Mouse (Mus musculus): ENCODE results near the gene Oit1. TPM values are rescaled to one million over a fixed set of nuclear protein-coding genes. Genes with fewer than 3 reads are reported as not detected.

Gene Oit1
- polyA plus RNA-seq, 1 experiment from 2014 or later = 2.6 TPM

- 8% methylated on average over 9 of the region's 9 CpGs for WGBS
- no peaks in the 10 kb centered on the region for H3K9me3 ChIP-seq (ENCODE audit: low read length)
- DNase-seq (ENCODE audit: low spot score) = peak; percentile 81
- peak overlapping the region; percentile 54; the same call in 1 of the 2 replicates for H3K27ac ChIP-seq (ENCODE audit: low read length)
- no peaks in the 10 kb centered on the region for H3K27me3 ChIP-seq (replicated peaks; ENCODE audit: insufficient read depth, low read length)
- H3K4me1 ChIP-seq (ENCODE audit: insufficient read depth, low read depth, low read length) = 0 out of 2 replicates have a peak, but pooled peaks cover 5% of the 10 kb centered on the region
- TF ChIP-seq EP300 (IDR thresholded peaks at IDR 0.05) = peak; percentile 97
- TF ChIP-seq CTCF (IDR thresholded peaks at IDR 0.05) = no peak
- no peaks in the 10 kb centered on the region for H3K36me3 ChIP-seq (ENCODE audit: insufficient read depth, low read length)
- H3K4me3 ChIP-seq (ENCODE audit: low read depth, low read length) = no peak overlapping the region
- peak; percentile 83 for ATAC-seq
- H3K4me2 ChIP-seq (replicated peaks; ENCODE audit: low read depth, low read length) = peak overlapping the region; percentile 27; the same call in 1 of the 2 replicates
- no peak overlapping the region for H3K9ac ChIP-seq (replicated peaks; ENCODE audit: low read depth)
Observed at GRCm38 (mm10) chr14:8309621-8310141, 68.9 kb downstream of the Oit1 start.

GRCm38 (mm10) chr14:8308650-8309049 is 69.9 kb downstream of the Oit1 start:
- Histone ChIP-seq H3K27ac (ENCODE audit: low read length) (no peak overlapping the region), H3K36me3 (ENCODE audit: insufficient read depth, low read length) (no peaks in the 10 kb centered on the region), H3K9ac (replicated peaks; ENCODE audit: low read depth) (no peak overlapping the region), H3K4me3 (ENCODE audit: low read depth, low read length) (no peak overlapping the region), H3K9me3 (ENCODE audit: low read length) (no peaks in the 10 kb centered on the region), H3K4me2 (replicated peaks; ENCODE audit: low read depth, low read length) (no peak overlapping the region), H3K27me3 (replicated peaks; ENCODE audit: insufficient read depth, low read length) (no peaks in the 10 kb centered on the region), H3K4me1 (ENCODE audit: insufficient read depth, low read depth, low read length) (0 out of 2 replicates have a peak, but pooled peaks cover 5% of the 10 kb centered on the region)
- DNase-seq (ENCODE audit: low spot score) (no peak), ATAC-seq (no peak)
- WGBS = 75% methylated on average over 3 of the region's 3 CpGs
- TF ChIP-seq CTCF (IDR thresholded peaks at IDR 0.05) (peak; percentile 42), EP300 (IDR thresholded peaks at IDR 0.05) (no peak)

DNA sequence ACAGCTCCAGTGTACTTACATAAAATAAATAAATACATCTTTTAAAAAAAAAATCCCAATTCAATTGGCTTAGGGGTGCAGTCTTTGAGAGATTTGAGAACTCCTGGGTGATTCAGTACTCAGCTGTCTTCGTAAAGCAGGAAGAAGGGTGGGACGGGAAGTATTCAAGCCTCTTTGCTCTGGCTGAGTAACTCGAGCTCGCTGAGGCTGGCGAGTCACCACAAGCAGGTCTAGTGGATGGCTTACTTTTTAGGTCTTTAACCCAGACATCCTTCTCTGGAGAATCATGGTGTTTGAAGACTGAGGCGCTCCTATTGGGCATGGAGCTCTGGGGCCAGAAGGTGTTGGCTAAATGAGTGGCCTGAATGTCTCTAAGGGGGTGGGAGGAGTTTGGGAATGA is 71.7 kb downstream of the Oit1 start:
- Histone ChIP-seq H3K27me3 (replicated peaks; ENCODE audit: insufficient read depth, low read length) (no peaks in the 10 kb centered on the region), H3K27ac (ENCODE audit: low read length) (no peak overlapping the region), H3K4me2 (replicated peaks; ENCODE audit: low read depth, low read length) (no peak overlapping the region), H3K4me1 (ENCODE audit: insufficient read depth, low read depth, low read length) (0 out of 2 replicates have a peak, but pooled peaks cover 5% of the 10 kb centered on the region), H3K36me3 (ENCODE audit: insufficient read depth, low read length) (no peaks in the 10 kb centered on the region), H3K9me3 (ENCODE audit: low read length) (no peaks in the 10 kb centered on the region), H3K9ac (replicated peaks; ENCODE audit: low read depth) (no peak overlapping the region), H3K4me3 (ENCODE audit: low read depth, low read length) (no peak overlapping the region)
- TF ChIP-seq CTCF (IDR thresholded peaks at IDR 0.05) (no peak), EP300 (IDR thresholded peaks at IDR 0.05) (no peak)
- WGBS = 59% methylated on average over 6 of the region's 6 CpGs
- DNase-seq (ENCODE audit: low spot score) (no peak), ATAC-seq (no peak)

GRCm38 (mm10) chr14:8305014-8305413 is 73.5 kb downstream of the Oit1 start:
- H3K9me3 ChIP-seq (ENCODE audit: low read length) = no peaks in the 10 kb centered on the region
- peak; percentile 47 for ATAC-seq

GRCm38 (mm10) chr14:8304082-8304481 is 74.5 kb downstream of the Oit1 start:
- 0 out of 2 replicates have a peak, but pooled peaks cover under 1% of the 10 kb centered on the region for H3K4me1 ChIP-seq (ENCODE audit: insufficient read depth, low read depth, low read length)
- TF ChIP-seq EP300 (IDR thresholded peaks at IDR 0.05) = no peak
- TF ChIP-seq CTCF (IDR thresholded peaks at IDR 0.05) = no peak
- DNase-seq (ENCODE audit: low spot score) (no peak), ATAC-seq (no peak)
- no peak overlapping the region for H3K9ac ChIP-seq (replicated peaks; ENCODE audit: low read depth)
- H3K27ac ChIP-seq (ENCODE audit: low read length) = no peak overlapping the region
- H3K4me3 ChIP-seq (ENCODE audit: low read depth, low read length) = no peak overlapping the region
- no peak overlapping the region for H3K4me2 ChIP-seq (replicated peaks; ENCODE audit: low read depth, low read length)
- no peaks in the 10 kb centered on the region for H3K9me3 ChIP-seq (ENCODE audit: low read length)
- no peaks in the 10 kb centered on the region for H3K36me3 ChIP-seq (ENCODE audit: insufficient read depth, low read length)
- no peaks in the 10 kb centered on the region for H3K27me3 ChIP-seq (replicated peaks; ENCODE audit: insufficient read depth, low read length)

More at GRCm38 (mm10) chr14:8305014-8305413, 73.5 kb downstream of the Oit1 start:
- Histone ChIP-seq H3K27me3 (replicated peaks; ENCODE audit: insufficient read depth, low read length) (no peaks in the 10 kb centered on the region), H3K4me2 (replicated peaks; ENCODE audit: low read depth, low read length) (no peak overlapping the region), H3K9ac (replicated peaks; ENCODE audit: low read depth) (no peak overlapping the region), H3K36me3 (ENCODE audit: insufficient read depth, low read length) (no peaks in the 10 kb centered on the region), H3K4me3 (ENCODE audit: low read depth, low read length) (no peak overlapping the region), H3K4me1 (ENCODE audit: insufficient read depth, low read depth, low read length) (0 out of 2 replicates have a peak, but pooled peaks cover 5% of the 10 kb centered on the region), H3K27ac (ENCODE audit: low read length) (no peak overlapping the region)
- TF ChIP-seq EP300 (IDR thresholded peaks at IDR 0.05) (no peak), CTCF (IDR thresholded peaks at IDR 0.05) (no peak)
- no peak for DNase-seq (ENCODE audit: low spot score)
- 46% methylated on average over 3 of the region's 3 CpGs for WGBS

- TF ChIP-seq EP300 (IDR thresholded peaks at IDR 0.05) = no peak
- WGBS = 12% methylated on average over 10 of the region's 10 CpGs
- no peak overlapping the region for H3K4me2 ChIP-seq (replicated peaks; ENCODE audit: low read depth, low read length)
- H3K36me3 ChIP-seq (ENCODE audit: insufficient read depth, low read length) = no peaks in the 10 kb centered on the region
- no peaks in the 10 kb centered on the region for H3K4me1 ChIP-seq (ENCODE audit: insufficient read depth, low read depth, low read length)
- peak; percentile 19 for DNase-seq (ENCODE audit: low spot score)
- H3K9ac ChIP-seq (replicated peaks; ENCODE audit: low read depth) = no peak overlapping the region
- no peaks in the 10 kb centered on the region for H3K9me3 ChIP-seq (ENCODE audit: low read length)
- H3K4me3 ChIP-seq (ENCODE audit: low read depth, low read length) = no peak overlapping the region
- no peaks in the 10 kb centered on the region for H3K27me3 ChIP-seq (replicated peaks; ENCODE audit: insufficient read depth, low read length)
- H3K27ac ChIP-seq (ENCODE audit: low read length) = no peak overlapping the region
- no peak for ATAC-seq
Observed at GRCm38 (mm10) chr14:8302687-8303086, 75.9 kb downstream of the Oit1 start.
